17 mouse cellular contexts compared by ENCODE assay signal in genomic region chr10:41901864-41902263, GRCm38 (mm10).
DNase-seq lines count a peak whose midpoint lies in the region; ATAC-seq and TF ChIP-seq lines count a peak whose summit lies in the region.
"Had no signal": no experiment of that assay in that cellular context is flagged by ENCODE, and none has a peak within 500 bp of the region (broad histone marks: within the 10 kb centered on the region; RNA-seq: fewer than 3 reads in every experiment).

No protein-coding gene starts in this region.

- H3K4me1 ChIP-seq in forebrain, embryonic 11.5 days (replicated peaks; ENCODE audit: control insufficient read depth, insufficient read depth, low read length) = no peaks in the 10 kb centered on the region
- H3K4me1 ChIP-seq in forebrain, embryonic 10.5 days = no peaks in the 10 kb centered on the region
- no peaks in the 10 kb centered on the region for H3K4me1 ChIP-seq in heart, embryonic 10.5 days
- H3K4me1 ChIP-seq in lung, adult 2 months (ENCODE audit: control insufficient read depth, insufficient read depth, low read length) = no peaks in the 10 kb centered on the region
- H3K4me1 ChIP-seq: hindbrain, embryonic 13.5 days; midbrain, embryonic 10.5 days had no signal

- TF ChIP-seq POLR2A in lung, adult 2 months (IDR thresholded peaks at IDR 0.05; ENCODE audit: borderline replicate concordance, extremely low read depth, low read depth, low read length) = no peak

- H3K4me2 ChIP-seq in forebrain, embryonic 11.5 days (ENCODE audit: low read depth, low read length, severe bottlenecking) = no peak overlapping the region
- H3K4me2 ChIP-seq: hindbrain, embryonic 13.5 days had no signal

- no peaks in the 10 kb centered on the region for H3K9me3 ChIP-seq in forebrain, embryonic 11.5 days (ENCODE audit: control insufficient read depth, low read length)
- H3K9me3 ChIP-seq in forebrain, embryonic 10.5 days = no peaks in the 10 kb centered on the region
- H3K9me3 ChIP-seq in heart, embryonic 10.5 days = no peaks in the 10 kb centered on the region
- H3K9me3 ChIP-seq: hindbrain, embryonic 13.5 days; midbrain, embryonic 10.5 days had no signal

- no peak overlapping the region for H3K27ac ChIP-seq in forebrain, embryonic 11.5 days (ENCODE audit: low read depth, low read length)
- H3K27ac ChIP-seq in forebrain, embryonic 10.5 days = no peak overlapping the region
- H3K27ac ChIP-seq in heart, embryonic 10.5 days = no peak overlapping the region
- H3K27ac ChIP-seq: hindbrain, embryonic 13.5 days; midbrain, embryonic 10.5 days had no signal

- H3K9ac ChIP-seq in forebrain, embryonic 11.5 days (ENCODE audit: low read length) = no peak overlapping the region
- H3K9ac ChIP-seq: hindbrain, embryonic 13.5 days had no signal

- TF ChIP-seq CTCF in lung, adult 2 months (IDR thresholded peaks at IDR 0.05; ENCODE audit: insufficient read depth, low read length) = no peak

- DNase-seq in forebrain, embryonic 11.5 days (ENCODE audit: low spot score) = peak; percentile 33
- DNase-seq in forebrain, embryonic 10.5 days (ENCODE audit: extremely low spot score, low spot score) = no peak
- DNase-seq in heart, embryonic 10.5 days (ENCODE audit: low spot score) = peak; percentile 33
- DNase-seq in heart, postnatal 36 days = no peak
- DNase-seq in cerebellum, adult 18-20 months = peak; percentile 76 to 80
- DNase-seq in cerebellum, postnatal 36 days = peak; percentile 81 to 82
- DNase-seq in lung, adult 2 months = no peak
- DNase-seq in Muller cell, postnatal 12 days (ENCODE audit: inconsistent ontology term) = no peak
- DNase-seq: layer of hippocampus, postnatal 36 days; lung, adult 18-20 months; lung, postnatal 4 days; thymus, adult 2 months had no signal

- intact Hi-C loops in heart, postnatal 36 days (cut with DNase I) = no loop called here

- ATAC-seq in forebrain, embryonic 11.5 days (replicated peaks; ENCODE audit: low FRiP score) = no peak
- ATAC-seq: CD4-positive, CD25-positive, alpha-beta regulatory T cell, adult 4 months; forebrain, embryonic 14.5 days; intestine, postnatal 0 days had no signal

- no peaks in the 10 kb centered on the region for H3K36me3 ChIP-seq in forebrain, embryonic 11.5 days (ENCODE audit: control insufficient read depth, insufficient read depth, low read length)
- peaks cover 46% of the 10 kb centered on the region for H3K36me3 ChIP-seq in forebrain, embryonic 10.5 days (replicated peaks)
- H3K36me3 ChIP-seq in heart, embryonic 10.5 days = peaks cover 54% of the 10 kb centered on the region

- WGBS in forebrain, embryonic 11.5 days = 94% methylated on average over 6 of the region's 6 CpGs
- 96% methylated on average over 6 of the region's 6 CpGs for WGBS in forebrain, embryonic 10.5 days
- 95% methylated on average over 6 of the region's 6 CpGs for WGBS in heart, embryonic 10.5 days
- 91% methylated on average over 6 of the region's 6 CpGs for WGBS in lung, adult 2 months

- H3K27me3 ChIP-seq in forebrain, embryonic 11.5 days (ENCODE audit: control insufficient read depth, insufficient read depth, low read length) = no peaks in the 10 kb centered on the region
- H3K27me3 ChIP-seq in forebrain, embryonic 10.5 days (ENCODE audit: poor library complexity, severe bottlenecking) = no peaks in the 10 kb centered on the region
- no peaks in the 10 kb centered on the region for H3K27me3 ChIP-seq in heart, embryonic 10.5 days (ENCODE audit: insufficient read depth, poor library complexity, severe bottlenecking)
- H3K27me3 ChIP-seq: hindbrain, embryonic 13.5 days had no signal

- no peak overlapping the region for H3K4me3 ChIP-seq in forebrain, embryonic 11.5 days (ENCODE audit: low read depth, low read length)
- no peak overlapping the region for H3K4me3 ChIP-seq in forebrain, embryonic 10.5 days
- H3K4me3 ChIP-seq in heart, embryonic 10.5 days = no peak overlapping the region
- H3K4me3 ChIP-seq in lung, adult 2 months (replicated peaks; ENCODE audit: extremely low read depth, low read depth, low read length) = no peak overlapping the region
- H3K4me3 ChIP-seq: hindbrain, embryonic 13.5 days; midbrain, embryonic 10.5 days had no signal

Comparison
In these comparisons a context has a peak if more than half of its experiments do, and no peak if none do; other contexts are left out.
1. DNase-seq: peak in forebrain, embryonic 11.5 days (single experiment), heart, embryonic 10.5 days (single experiment), cerebellum, adult 18-20 months (2 of 2) and cerebellum, postnatal 36 days (2 of 2); none in forebrain, embryonic 10.5 days (single experiment), heart, postnatal 36 days (0 of 2), lung, adult 2 months (single experiment) and Muller cell, postnatal 12 days (single experiment).